Mouse (Mus musculus) gastrocnemius, postnatal 4 days (tissue): Measurements from ENCODE around the gene Ctnnd1. TPM values are rescaled to one million over a fixed set of nuclear protein-coding genes. Genes with fewer than 3 reads are reported as not detected.

Source experiments
- DNase-seq, 2 experiments: peaks; one replicate each; pipeline ENCODE4 v3.0.0; 2021 to 2022; ENCODE audit warnings: low spot score in 2 of 2, mixed read lengths in 2 of 2
- total RNA-seq, 2 experiments: library from RNA; stranded (reverse); gene quantifications; 2 replicates each; pipeline ENCODE4 v1.2.3; 2021

Gene Ctnnd1
- total RNA-seq, 2 experiments from 2014 or later: 89.3 to 97.3 TPM

DNA sequence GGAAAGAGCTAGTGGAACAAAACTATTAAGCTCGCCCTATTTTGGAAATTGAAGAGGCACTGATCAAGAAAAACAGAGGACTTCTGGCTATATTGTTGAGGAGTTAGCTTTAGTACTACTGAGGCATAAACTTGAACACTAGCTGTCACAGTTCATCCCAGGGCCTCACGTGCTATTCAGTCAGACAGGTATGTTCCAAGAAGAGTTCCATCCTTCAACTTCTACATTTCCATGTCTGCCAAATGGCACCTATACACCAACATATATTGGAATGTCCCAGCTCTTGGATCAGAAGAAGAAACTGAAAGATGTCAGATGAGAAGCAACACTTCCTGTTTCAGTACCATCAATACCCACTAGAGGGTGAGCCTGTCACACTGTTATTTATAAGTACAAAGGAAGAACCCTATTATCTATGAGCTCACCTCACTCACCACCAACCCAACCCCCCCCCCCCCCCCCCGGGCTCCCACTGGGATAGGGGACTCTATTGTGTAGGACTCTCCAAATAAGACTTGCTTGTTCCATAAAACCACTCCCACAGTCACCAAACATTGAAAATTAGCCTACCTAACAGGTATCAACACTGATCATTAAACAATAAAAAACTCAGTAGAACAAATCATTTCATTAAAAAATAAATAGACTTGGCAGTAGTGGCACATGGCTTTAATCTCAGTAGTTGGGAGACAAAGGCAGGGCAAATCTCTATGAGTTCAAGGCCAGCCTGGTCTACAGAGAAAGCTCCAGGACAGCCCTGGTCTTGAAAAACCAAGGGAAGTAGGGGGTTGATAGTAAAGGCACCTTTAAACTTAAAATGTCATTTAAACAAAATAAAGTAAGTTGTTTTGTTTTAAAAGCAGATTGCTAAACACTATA is 32.7 kb downstream of the Ctnnd1 start:
- no peak for DNase-seq

DNA sequence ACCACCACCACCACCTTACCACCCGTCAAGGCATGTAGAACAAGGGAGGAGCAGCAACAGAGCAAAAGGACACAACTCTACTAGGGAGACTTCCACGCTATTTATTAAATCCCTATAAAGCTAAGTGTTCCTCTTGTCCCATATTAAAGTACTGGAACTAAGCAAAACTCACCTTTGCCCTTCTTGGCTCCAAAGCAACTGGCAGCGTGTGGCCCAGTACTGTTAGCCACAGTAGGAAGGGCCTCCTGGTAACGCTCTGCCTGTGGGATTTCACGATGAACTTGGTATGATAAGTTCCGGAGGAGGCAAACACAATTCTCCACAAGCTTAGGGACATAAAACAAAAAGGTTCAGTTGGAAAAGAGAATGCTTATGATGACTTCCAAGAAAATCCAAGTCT is 37.8 kb downstream of the Ctnnd1 start:
- no peak for DNase-seq

- DNase-seq: no peak
Measured at GRCm38 (mm10) chr2:84607842-84608241, 42.7 kb downstream of the Ctnnd1 start.

GRCm38 (mm10) chr2:84600977-84601376 is 49.6 kb downstream of the Ctnnd1 start:
- DNase-seq: no peak

DNA sequence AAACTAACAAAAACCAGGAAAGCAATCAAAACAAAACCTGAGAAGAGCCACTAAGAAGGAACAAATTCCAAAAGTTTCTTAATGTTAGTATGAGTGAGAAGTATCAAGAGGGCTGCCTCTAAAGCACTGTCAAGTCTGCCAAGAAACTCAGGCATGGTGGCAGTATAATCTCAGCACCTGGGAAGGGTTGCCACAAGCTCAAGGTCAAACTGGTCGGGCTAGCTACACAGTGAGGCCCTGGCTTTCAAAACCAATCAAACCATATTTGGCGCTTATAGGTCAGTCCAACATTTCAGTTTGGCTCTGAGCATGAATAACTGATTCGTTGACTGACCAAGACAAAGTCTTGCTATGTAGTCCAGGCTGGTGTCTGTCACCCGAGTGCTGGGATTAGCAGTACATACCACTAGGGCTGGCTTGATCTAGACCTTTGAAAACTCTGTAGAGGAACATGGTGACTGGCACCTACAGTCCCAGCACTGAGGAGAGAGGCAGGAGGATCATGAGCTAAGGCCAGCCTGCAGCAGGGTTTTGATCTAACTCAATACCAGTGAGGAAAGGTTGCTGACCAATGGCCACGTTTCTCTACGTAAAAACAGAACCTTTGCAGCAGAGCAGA is 51.2 kb downstream of the Ctnnd1 start:
- DNase-seq: no peak

DNA sequence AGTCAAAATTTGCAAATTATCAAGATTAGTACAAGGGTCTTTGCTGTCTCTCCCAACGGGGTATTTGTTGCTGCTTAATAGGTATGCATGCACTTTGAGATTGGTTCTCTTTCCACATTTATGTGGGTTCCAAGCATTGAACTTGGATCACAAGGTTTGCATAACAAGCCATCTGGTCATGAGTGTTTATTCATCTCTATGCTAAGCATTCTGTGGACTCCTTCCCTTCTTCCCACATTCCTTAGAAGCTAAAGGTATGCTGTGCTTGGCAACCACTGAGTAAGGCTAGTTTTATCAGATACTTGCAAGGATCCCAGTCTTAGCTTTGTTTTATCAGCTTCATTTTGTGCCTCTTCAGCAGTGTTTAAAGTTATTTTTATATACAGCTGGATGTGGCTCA is 53.4 kb downstream of the Ctnnd1 start:
- no peak for DNase-seq

- DNase-seq: no peak
Measured at GRCm38 (mm10) chr2:84592801-84593200, 57.8 kb downstream of the Ctnnd1 start.

DNA sequence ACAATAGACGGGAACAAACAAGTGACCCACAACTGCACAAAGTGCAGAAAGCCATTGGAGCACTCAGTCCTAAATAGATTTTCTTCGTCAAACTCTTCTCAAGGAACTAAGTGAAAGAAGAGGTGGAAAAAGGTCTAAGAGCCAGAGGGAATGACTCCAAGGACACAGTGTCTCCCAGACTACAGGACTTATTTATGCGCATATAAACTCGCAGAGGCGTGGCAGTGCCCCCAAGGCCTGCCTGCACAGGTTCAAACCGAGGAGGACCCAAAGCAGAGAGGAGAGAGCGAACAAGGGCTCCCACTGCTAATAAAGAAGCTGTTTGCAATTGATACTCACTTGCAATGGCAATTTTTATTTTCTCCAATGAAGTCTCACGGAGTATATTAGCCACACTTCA is 64.9 kb downstream of the Ctnnd1 start:
- DNase-seq: no peak

DNA sequence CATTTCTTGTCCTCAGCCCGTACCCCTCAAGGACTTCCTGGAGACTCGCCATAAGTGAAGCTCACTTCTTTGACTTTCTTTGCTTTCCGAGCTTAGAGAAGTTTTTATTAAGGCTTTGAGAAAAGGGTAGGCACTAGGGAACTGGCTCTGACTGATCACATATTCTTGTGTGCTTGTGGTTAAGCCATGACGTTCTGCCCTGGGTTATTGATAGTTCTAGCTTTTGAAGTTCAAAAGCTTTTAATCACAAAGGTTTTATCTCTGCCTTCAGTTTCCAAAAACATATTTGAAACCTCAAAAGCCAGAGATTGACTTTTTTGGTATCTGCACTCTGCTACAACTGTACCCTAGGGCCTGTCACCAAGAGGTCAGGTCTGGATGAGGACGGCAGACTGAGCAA is 68.3 kb downstream of the Ctnnd1 start:
- no peak for DNase-seq

DNA sequence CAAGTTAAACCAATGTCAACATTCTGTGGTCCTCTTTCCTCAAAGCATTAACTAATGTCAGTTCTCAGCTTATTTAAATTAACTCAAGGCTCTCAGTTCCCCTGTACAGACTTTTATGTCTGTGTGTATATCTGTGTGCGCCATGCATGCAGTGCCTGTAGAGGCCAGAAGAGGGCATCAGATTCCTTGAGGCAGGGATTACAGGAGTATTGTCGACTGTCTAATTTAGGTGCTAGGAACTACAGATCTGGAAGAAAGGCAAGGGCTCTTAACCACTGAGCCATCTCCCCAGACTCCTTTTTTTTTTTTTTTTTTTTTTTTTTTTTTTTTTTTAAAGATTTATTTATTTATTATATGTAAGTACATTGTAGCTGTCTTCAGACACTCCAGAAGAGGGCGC is 69.4 kb downstream of the Ctnnd1 start:
- DNase-seq: no peak

DNA sequence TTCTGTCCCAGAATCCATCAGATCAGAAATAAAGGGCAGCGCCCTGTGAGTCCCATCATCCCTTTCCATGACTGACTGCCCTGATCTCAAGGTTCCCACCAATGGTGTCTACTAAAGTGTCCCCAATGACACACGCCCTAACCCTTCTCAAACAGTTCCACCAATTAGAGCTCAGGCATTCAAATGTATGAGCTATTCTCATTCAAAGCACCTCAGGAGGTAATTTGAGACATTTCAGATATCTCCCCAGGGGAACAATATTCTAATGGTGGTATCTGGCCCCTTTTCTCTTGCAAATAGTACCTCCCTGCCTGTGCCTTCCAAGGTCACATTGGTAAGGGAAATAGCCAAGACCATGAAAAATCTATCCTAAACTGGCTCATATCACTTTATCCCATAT is 71.3 kb downstream of the Ctnnd1 start:
- DNase-seq: no peak

DNA sequence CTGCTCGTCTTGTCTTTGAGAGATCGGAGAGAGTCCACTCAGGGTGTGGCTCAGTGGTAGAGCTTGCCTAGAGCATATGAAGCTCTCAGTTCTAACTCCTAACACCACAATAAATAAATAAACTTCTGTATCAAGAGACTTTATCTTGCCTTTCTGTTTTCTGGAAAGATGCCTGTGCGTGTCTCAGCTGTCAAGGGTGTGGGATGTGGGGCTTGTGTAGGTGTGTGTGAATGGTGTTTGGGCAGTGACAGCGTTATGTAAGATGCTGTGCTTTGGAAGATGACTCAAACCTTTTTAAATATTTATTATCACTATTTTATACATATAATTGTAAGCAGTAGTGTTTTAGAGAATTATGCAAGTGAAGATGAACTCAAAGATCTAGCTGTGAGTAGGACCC is 76.4 kb downstream of the Ctnnd1 start:
- DNase-seq: no peak

- DNase-seq: no peak
Measured at GRCm38 (mm10) chr2:84556888-84557514, 93.6 kb downstream of the Ctnnd1 start.

GRCm38 (mm10) chr2:84551390-84552100 is 99.0 kb downstream of the Ctnnd1 start:
- DNase-seq: no peak

Other genes starting within 250 kb of the Ctnnd1 start
- 10 to 100 TPM; 44.7 to 47.7 TPM for gene Calcrl, start 225.4 kb downstream of the Ctnnd1 start, total RNA-seq
- 10 to 100 TPM; 18.4 to 19.9 TPM for gene Tfpi, start 174.0 kb downstream of the Ctnnd1 start, total RNA-seq
- gene Btbd18, start 8.3 kb upstream of the Ctnnd1 start, total RNA-seq: under 1 TPM in 1 of 2 experiments, not detected in 1; 0.08 TPM
- 10 to 100 TPM; 32.2 to 49.9 TPM for gene Selenoh, start 20.0 kb upstream of the Ctnnd1 start, total RNA-seq
- under 1 TPM; 0.08 to 0.76 TPM for gene Gm28635, start 27.3 kb upstream of the Ctnnd1 start, total RNA-seq
- gene Med19, start 27.6 kb upstream of the Ctnnd1 start, total RNA-seq: 10 to 100 TPM; 17.8 to 19.3 TPM
- gene Tmx2, start 28.4 kb upstream of the Ctnnd1 start, total RNA-seq: 10 to 100 TPM; 46.6 to 48.5 TPM
- 10 to 100 TPM; 45.1 to 50.9 TPM for gene Zdhhc5, start 64.4 kb upstream of the Ctnnd1 start, total RNA-seq
- 1 to 10 TPM; 6.8 to 8.6 TPM for gene Clp1, start 76.6 kb upstream of the Ctnnd1 start, total RNA-seq
- gene Ypel4, start 83.3 kb upstream of the Ctnnd1 start, total RNA-seq: under 1 TPM; 0.74 to 0.78 TPM
- 1 to 10 TPM; 4.0 to 6.3 TPM for gene Gm19426, start 92.9 kb upstream of the Ctnnd1 start, total RNA-seq
- 10 to 100 TPM; 67.9 to 78.7 TPM for gene Serping1, start 124.7 kb upstream of the Ctnnd1 start, total RNA-seq
- gene Ube2l6, start 148.1 kb upstream of the Ctnnd1 start, total RNA-seq: 10 to 100 TPM; 10.7 to 11.4 TPM
- 10 to 100 TPM; 57.0 to 70.9 TPM for gene Smtnl1, start 171.9 kb upstream of the Ctnnd1 start, total RNA-seq
- gene Timm10, start 176.2 kb upstream of the Ctnnd1 start, total RNA-seq: 10 to 100 TPM; 48.9 to 51.4 TPM
- 1 to 10 TPM; 5.6 to 7.8 TPM for gene Slc43a1, start 188.1 kb upstream of the Ctnnd1 start, total RNA-seq
- under 1 TPM; 0.37 to 0.80 TPM for gene Rtn4rl2, start 235.9 kb upstream of the Ctnnd1 start, total RNA-seq